Mouse (Mus musculus) cerebellum, adult 2 months (tissue): ENCODE measurements at regions not wholly inside any gene's neighbourhood (a gene's known extent, or its start where the extent isn't known, plus 50 kb on each side); places are given as distances from the start of the nearest gene placed in this dataset.

Experiments used
- DNase-seq, 2 experiments: peaks; one replicate each; pipeline ENCODE4 v3.0.0; 2021
- H3K27ac ChIP-seq: fragments of 200-500 bp; 2 replicates; pipeline ENCODE4 v1.5.1; 2012; ENCODE audit warnings: low read length, control low read depth, inconsistent platforms; ENCODE audit not compliant: insufficient read depth
- H3K27me3 ChIP-seq: fragments of 200-500 bp; 2 replicates; pipeline ENCODE4 v1.6.1; 2012; ENCODE audit warnings: inconsistent platforms, mild to moderate bottlenecking, low read length, moderate library complexity; ENCODE audit not compliant: control insufficient read depth, insufficient read depth
- H3K4me1 ChIP-seq: fragments of 200-500 bp; 2 replicates; pipeline ENCODE4 v1.6.1; 2011; ENCODE audit warnings: low read length; ENCODE audit not compliant: control insufficient read depth, insufficient read depth
- H3K4me3 ChIP-seq: fragments of 200-500 bp; replicated peaks from 2 replicates; pipeline ENCODE3; 2011; ENCODE audit warnings: mild to moderate bottlenecking, low read depth, low read length, control low read depth; ENCODE audit not compliant: insufficient read depth
- CTCF ChIP-seq: fragments of 200-500 bp; IDR thresholded peaks from 2 replicates; pipeline ENCODE4 v1.5.1; 2011; ENCODE audit warnings: low read depth, mild to moderate bottlenecking, control low read depth, low read length, moderate library complexity, borderline replicate concordance; ENCODE audit not compliant: insufficient read depth
- POLR2A ChIP-seq: fragments of 200-500 bp; IDR thresholded peaks from 2 replicates; pipeline ENCODE4 v1.6.1; 2011; ENCODE audit warnings: low read length, control low read depth, borderline replicate concordance; ENCODE audit not compliant: insufficient read depth
- WGBS: fragments of 180-500 bp; shearing (Covaris S2); methylation state at CpG from one replicate; pipeline ENCODE4 v1.1.7; 2018; 5-methylcytosine and 5-hydroxymethylcytosine counted together

DNA sequence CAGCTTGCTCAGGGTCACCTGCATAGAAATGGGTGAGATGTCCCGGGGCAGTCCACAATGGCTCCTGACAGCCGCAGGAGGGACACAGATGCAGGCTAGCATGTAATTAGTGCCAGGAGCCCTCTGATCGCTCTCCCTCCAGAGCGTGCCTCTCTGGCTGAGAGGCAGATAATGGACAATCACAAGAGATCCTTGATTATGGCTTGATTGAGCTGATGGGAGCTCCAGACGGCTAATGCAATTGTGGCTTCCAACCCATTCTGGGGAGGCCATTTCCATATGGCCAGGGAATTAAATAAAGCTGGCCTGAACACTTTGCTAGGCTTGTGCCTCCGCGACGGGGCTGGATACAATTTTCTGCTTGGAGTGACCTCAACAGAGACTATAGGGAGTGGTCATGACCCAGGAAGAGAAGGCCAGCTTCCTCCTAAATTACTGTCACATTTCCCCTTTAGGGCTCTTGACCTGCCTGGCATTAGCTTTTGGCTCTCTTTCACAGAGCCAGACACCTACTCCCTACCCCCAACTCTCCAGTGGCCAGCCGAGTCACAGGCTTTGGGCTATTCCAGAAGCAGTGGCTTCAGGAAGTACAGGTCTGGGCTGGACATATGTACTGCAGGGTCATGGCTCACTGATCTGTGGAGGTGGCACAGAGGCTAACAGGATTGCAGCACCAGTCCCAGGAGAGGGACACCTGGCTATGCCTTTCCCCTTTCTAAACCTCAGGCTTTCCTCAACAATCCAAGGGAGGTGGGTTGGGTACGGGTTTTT lies 311.8 kb downstream of the 3100002H09Rik start:
- H3K27ac ChIP-seq = no peak overlapping the region
- no peak for TF ChIP-seq POLR2A
- no peak for TF ChIP-seq CTCF
- DNase-seq = no peak
- no peak overlapping the region for H3K4me3 ChIP-seq
- no peaks in the 10 kb centered on the region for H3K4me1 ChIP-seq
- 34% methylated on average over 10 of the region's 10 CpGs for WGBS
- no peaks in the 10 kb centered on the region for H3K27me3 ChIP-seq

DNA sequence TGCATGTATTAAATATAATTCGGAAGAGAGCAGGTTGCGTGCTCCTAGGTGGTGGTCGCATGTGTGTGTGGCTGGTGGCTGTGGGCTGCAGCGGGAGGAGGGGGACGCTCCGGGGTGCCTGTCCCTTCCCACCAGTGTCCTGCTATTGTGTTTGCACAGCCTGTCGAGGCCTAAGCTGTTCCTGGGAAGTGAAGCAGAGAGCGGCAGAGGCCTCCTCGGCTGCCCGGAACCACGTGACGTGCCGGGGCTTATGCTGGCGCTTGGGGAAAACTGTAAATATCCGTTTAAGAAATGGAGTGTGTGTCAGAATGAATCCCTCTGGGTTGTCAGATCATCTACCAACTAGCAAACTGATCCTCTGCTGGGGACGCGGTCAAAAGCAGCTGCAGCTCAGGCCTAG lies 318.3 kb downstream of the 3100002H09Rik start:
- Histone ChIP-seq H3K27ac (no peak overlapping the region), H3K27me3 (no peaks in the 10 kb centered on the region), H3K4me1 (no peaks in the 10 kb centered on the region), H3K4me3 (no peak overlapping the region)
- no peak for DNase-seq
- TF ChIP-seq POLR2A = no peak
- no peak for TF ChIP-seq CTCF
- WGBS = 36% methylated on average over 17 of the region's 17 CpGs

DNA sequence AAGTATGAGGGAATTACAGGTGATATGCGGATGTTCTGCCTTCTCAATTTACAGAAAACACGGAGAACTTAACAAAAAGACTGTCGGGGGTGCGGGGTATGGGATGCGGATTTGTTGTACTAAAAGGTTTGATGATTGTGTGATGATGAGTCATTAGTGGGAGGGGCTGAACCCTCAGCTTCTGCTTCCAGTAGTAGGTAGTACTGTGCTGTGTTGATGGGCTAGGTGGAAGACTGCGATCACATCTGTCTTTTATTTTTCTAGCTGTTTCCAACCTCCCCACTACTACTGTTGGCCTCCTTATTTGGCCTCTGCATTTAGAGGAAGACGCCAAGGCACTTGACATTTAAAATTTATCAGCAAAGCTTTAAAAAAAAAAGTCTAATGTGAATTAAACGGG lies 318.8 kb downstream of the 3100002H09Rik start:
- 80% methylated on average over 8 of the region's 8 CpGs for WGBS
- Histone ChIP-seq H3K4me3 (no peak overlapping the region), H3K4me1 (no peaks in the 10 kb centered on the region), H3K27ac (no peak overlapping the region), H3K27me3 (no peaks in the 10 kb centered on the region)
- no peak for DNase-seq
- TF ChIP-seq CTCF (no peak), POLR2A (no peak)

GRCm38 (mm10) chr4:124287471-124287870 lies 323.1 kb downstream of the 3100002H09Rik start:
- H3K4me1 ChIP-seq = no peaks in the 10 kb centered on the region
- H3K4me3 ChIP-seq = no peak overlapping the region
- H3K27me3 ChIP-seq = no peaks in the 10 kb centered on the region
- 50% methylated on average over 6 of the region's 6 CpGs for WGBS
- DNase-seq = no peak
- no peak overlapping the region for H3K27ac ChIP-seq
- TF ChIP-seq CTCF (no peak), POLR2A (no peak)

GRCm38 (mm10) chr4:124278681-124279080 lies 331.9 kb downstream of the 3100002H09Rik start:
- Histone ChIP-seq H3K4me3 (no peak overlapping the region), H3K27ac (no peak overlapping the region), H3K27me3 (peaks cover 5% of the 10 kb centered on the region; the same call in 1 of the 2 replicates), H3K4me1 (peaks cover 4% of the 10 kb centered on the region; the same call in 1 of the 2 replicates)
- 43% methylated on average over 10 of the region's 10 CpGs for WGBS
- no peak for DNase-seq
- TF ChIP-seq CTCF (no peak), POLR2A (no peak)

DNA sequence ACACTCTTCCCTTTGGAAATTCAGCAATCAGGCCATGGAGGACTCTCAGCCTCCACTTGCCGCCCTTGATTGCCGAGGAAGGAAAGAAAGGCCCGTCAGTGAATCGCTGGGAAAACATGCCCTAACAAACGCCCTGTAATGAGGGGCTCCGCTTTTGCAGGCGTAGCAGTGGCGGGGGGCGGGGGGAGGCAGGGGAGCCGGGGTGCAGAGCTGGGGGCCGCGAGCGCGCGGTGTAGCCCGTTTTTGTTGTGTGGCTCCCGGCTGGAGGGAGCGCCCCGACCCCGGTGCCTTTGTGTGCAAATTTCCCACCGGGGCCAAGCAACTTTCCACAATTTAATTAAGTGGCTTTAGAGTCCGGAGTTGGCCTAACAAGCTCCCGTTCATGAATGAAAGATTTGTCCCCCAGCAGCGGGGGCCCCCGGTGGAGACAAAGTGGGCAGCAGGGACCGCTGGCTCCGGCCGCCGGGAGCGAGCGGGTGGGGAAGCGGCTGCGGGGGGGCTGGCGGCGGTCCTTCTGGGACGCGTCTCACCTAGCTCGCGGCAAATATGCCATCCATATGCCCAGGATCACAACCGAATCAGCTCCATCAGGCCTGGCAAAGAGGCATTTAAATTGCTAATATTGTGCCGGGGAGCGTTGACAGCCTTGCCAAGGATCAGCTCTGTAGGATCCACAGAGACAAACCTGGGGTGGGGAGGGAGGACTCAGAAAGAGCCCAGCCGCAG lies 333.0 kb downstream of the 3100002H09Rik start:
- DNase-seq = no peak
- H3K4me3 ChIP-seq = peak overlapping the region; percentile 2
- H3K27ac ChIP-seq = no peak overlapping the region
- H3K4me1 ChIP-seq = peaks cover 4% of the 10 kb centered on the region; the same call in 1 of the 2 replicates
- no peak for TF ChIP-seq POLR2A
- TF ChIP-seq CTCF = no peak
- peaks cover 5% of the 10 kb centered on the region; the same call in 1 of the 2 replicates for H3K27me3 ChIP-seq
- 1% methylated on average over 43 of the region's 43 CpGs for WGBS

GRCm38 (mm10) chr4:124276741-124277455 lies 333.7 kb downstream of the 3100002H09Rik start:
- Histone ChIP-seq H3K27me3 (peaks cover 5% of the 10 kb centered on the region; the same call in 1 of the 2 replicates), H3K4me1 (peaks cover 4% of the 10 kb centered on the region; the same call in 1 of the 2 replicates), H3K27ac (no peak overlapping the region), H3K4me3 (no peak overlapping the region)
- DNase-seq = no peak
- 3% methylated on average over 21 of the region's 21 CpGs for WGBS
- TF ChIP-seq CTCF (no peak), POLR2A (no peak)
